Mouse (Mus musculus) midbrain, embryonic 16.5 days (tissue): ENCODE results near the gene Prm3. TPM values are rescaled to one million over a fixed set of nuclear protein-coding genes. Genes with fewer than 3 reads are reported as not detected.

ENCODE experiments used
- ATAC-seq: fragments of 200-750 bp; cut with Nextera tagmentation; 2 replicates; pipeline ENCODE4 v1.8.0; 2017; ENCODE audit warnings: moderate TSS enrichment
- H3K27ac ChIP-seq: fragments of 300-500 bp; sonication (generic); 2 replicates; pipeline ENCODE4 v1.5.1; 2014; ENCODE audit warnings: mild to moderate bottlenecking, low read length, mixed read lengths
- H3K27me3 ChIP-seq: fragments of 300-500 bp; sonication (generic); 2 replicates; pipeline ENCODE4 v1.6.1; 2014; ENCODE audit warnings: low read depth, low read length, mixed read lengths; ENCODE audit not compliant: control insufficient read depth, insufficient read depth
- H3K36me3 ChIP-seq: fragments of 300-500 bp; sonication (generic); 2 replicates; pipeline ENCODE4 v1.6.1; 2014; ENCODE audit warnings: mild to moderate bottlenecking, low read length, moderate library complexity, mixed read lengths; ENCODE audit not compliant: control insufficient read depth, insufficient read depth
- H3K4me1 ChIP-seq: fragments of 300-500 bp; sonication (generic); 2 replicates; pipeline ENCODE4 v1.6.1; 2014; ENCODE audit warnings: mild to moderate bottlenecking, low read length, mixed read lengths; ENCODE audit not compliant: control insufficient read depth, insufficient read depth
- H3K4me2 ChIP-seq: fragments of 300-500 bp; sonication (generic); 2 replicates; pipeline ENCODE4 v1.6.1; 2014; ENCODE audit warnings: mild to moderate bottlenecking, low read length, mixed read lengths
- H3K4me3 ChIP-seq: fragments of 300-500 bp; sonication (generic); 2 replicates; pipeline ENCODE4 v1.5.1; 2014; ENCODE audit warnings: low read depth, mild to moderate bottlenecking, low read length, moderate library complexity, mixed read lengths
- H3K9ac ChIP-seq: fragments of 300-500 bp; sonication (generic); 2 replicates; pipeline ENCODE4 v1.6.1; 2014; ENCODE audit warnings: low read depth, low read length, mixed read lengths
- H3K9me3 ChIP-seq: fragments of 300-500 bp; sonication (generic); replicated peaks from 2 replicates; pipeline ENCODE4 v1.6.1; 2014; ENCODE audit warnings: mild to moderate bottlenecking, low read length, mixed read lengths; ENCODE audit not compliant: control insufficient read depth, poor library complexity, severe bottlenecking
- WGBS: fragments of 180-500 bp; shearing (Covaris S2); extraction: QIAGEN DNeasy Blood & Tissue Kit; methylation state at CpG from one replicate; pipeline ENCODE4 v1.1.7; 2014; 5-methylcytosine and 5-hydroxymethylcytosine counted together
- polyA plus RNA-seq: library from polyadenylated mRNA; unstranded; fragments of >200 nt; fragmentation: Nextera tagmentation; extraction: Ambion mirVana; gene quantifications from 2 replicates; pipeline ENCODE4 v1.2.1, GENCODE M21; 2015

Prm3 gene
- polyA plus RNA-seq, 1 experiment from 2014 or later, result not detected

GRCm38 (mm10) chr16:10749824-10750223 lies 40.9 kb downstream of the Prm3 start:
- Histone ChIP-seq H3K4me3 (no peak overlapping the region), H3K9ac (no peak overlapping the region), H3K27ac (no peak overlapping the region), H3K27me3 (no peaks in the 10 kb centered on the region), H3K9me3 (no peaks in the 10 kb centered on the region), H3K4me2 (no peak overlapping the region), H3K36me3 (no peaks in the 10 kb centered on the region), H3K4me1 (no peaks in the 10 kb centered on the region)
- WGBS, result 62% methylated on average over 7 of the region's 7 CpGs
- no peak for ATAC-seq

GRCm38 (mm10) chr16:10749226-10749625 lies 41.5 kb downstream of the Prm3 start:
- 77% methylated on average over 7 of the region's 7 CpGs for WGBS
- Histone ChIP-seq H3K9me3 (no peaks in the 10 kb centered on the region), H3K4me2 (no peak overlapping the region), H3K4me1 (no peaks in the 10 kb centered on the region), H3K9ac (no peak overlapping the region), H3K27me3 (no peaks in the 10 kb centered on the region), H3K4me3 (no peak overlapping the region), H3K36me3 (no peaks in the 10 kb centered on the region), H3K27ac (no peak overlapping the region)
- 0 out of 2 replicates have a peak, but pooled peaks have one; percentile 17 for ATAC-seq

GRCm38 (mm10) chr16:10741082-10741481 lies 49.6 kb downstream of the Prm3 start:
- Histone ChIP-seq H3K36me3 (no peaks in the 10 kb centered on the region), H3K27me3 (no peaks in the 10 kb centered on the region), H3K9me3 (no peaks in the 10 kb centered on the region), H3K4me3 (no peak overlapping the region), H3K4me2 (no peak overlapping the region), H3K4me1 (no peaks in the 10 kb centered on the region), H3K27ac (no peak overlapping the region), H3K9ac (no peak overlapping the region)
- no peak for ATAC-seq
- WGBS, result 92% methylated on average over 2 of the region's 2 CpGs

Other genes starting within 250 kb of the Prm3 start
- 12.7 and 13.3 TPM in 2 replicates for gene Dexi, start 247.9 kb downstream of the Prm3 start, polyA plus RNA-seq
- 70.0 and 74.0 TPM in 2 replicates for gene Clec16a, start 245.6 kb downstream of the Prm3 start, polyA plus RNA-seq
- gene Socs1, start 5.4 kb downstream of the Prm3 start, polyA plus RNA-seq, result 4.0 and 5.0 TPM in 2 replicates
- not detected in 2 replicates for gene Tnp2, start 2.3 kb downstream of the Prm3 start, polyA plus RNA-seq
- gene Prm2, start 5.2 kb upstream of the Prm3 start, polyA plus RNA-seq, result not detected in 2 replicates
- gene Prm1, start 14.9 kb upstream of the Prm3 start, polyA plus RNA-seq, result 0.46 and 0.70 TPM in 2 replicates
- gene Gm11172, start 22.0 kb upstream of the Prm3 start, polyA plus RNA-seq, result not detected in 2 replicates
- 0.31 and 0.39 TPM in 2 replicates for gene Rmi2, start 44.1 kb upstream of the Prm3 start, polyA plus RNA-seq